Mouse (Mus musculus) right cerebral cortex, adult 18-20 months (tissue): ENCODE results near the gene Prr32.

Source experiments
- DNase-seq: peaks from one replicate; pipeline ENCODE4 v3.0.0; 2022; ENCODE audit warnings: mixed read lengths

Prr32 gene

GRCm38 (mm10) chrX:45090604-45091003 lies at the start of gene Prr32:
TSS of gene Prr32 (plus strand) at chrX:45090904.
- DNase-seq = no peak
